Mouse (Mus musculus): ENCODE data around the gene Megf11. TPM values are rescaled to one million over a fixed set of nuclear protein-coding genes. Genes with fewer than 3 reads are reported as not detected.

Megf11 gene
- polyA plus RNA-seq, 1 experiment from 2014 or later = 20.2 TPM

GRCm38 (mm10) chr9:64739001-64739400 lies 353.6 kb downstream of the Megf11 start:
- 95% methylated on average over 2 of the region's 2 CpGs for WGBS
- Histone ChIP-seq H3K4me3 (ENCODE audit: low read length) (no peak overlapping the region), H3K4me2 (ENCODE audit: low read length) (no peak overlapping the region), H3K27ac (ENCODE audit: low read depth, low read length) (no peak overlapping the region), H3K27me3 (replicated peaks; ENCODE audit: control insufficient read depth, insufficient read depth, low read length) (no peaks in the 10 kb centered on the region), H3K36me3 (ENCODE audit: control insufficient read depth, insufficient read depth, low read length) (no peaks in the 10 kb centered on the region), H3K4me1 (ENCODE audit: control insufficient read depth, insufficient read depth, low read depth, low read length) (peaks cover 9% of the 10 kb centered on the region), H3K9ac (ENCODE audit: low read depth, low read length) (no peak overlapping the region), H3K9me3 (ENCODE audit: control insufficient read depth, low read length) (no peaks in the 10 kb centered on the region)
- ATAC-seq = no peak

DNA sequence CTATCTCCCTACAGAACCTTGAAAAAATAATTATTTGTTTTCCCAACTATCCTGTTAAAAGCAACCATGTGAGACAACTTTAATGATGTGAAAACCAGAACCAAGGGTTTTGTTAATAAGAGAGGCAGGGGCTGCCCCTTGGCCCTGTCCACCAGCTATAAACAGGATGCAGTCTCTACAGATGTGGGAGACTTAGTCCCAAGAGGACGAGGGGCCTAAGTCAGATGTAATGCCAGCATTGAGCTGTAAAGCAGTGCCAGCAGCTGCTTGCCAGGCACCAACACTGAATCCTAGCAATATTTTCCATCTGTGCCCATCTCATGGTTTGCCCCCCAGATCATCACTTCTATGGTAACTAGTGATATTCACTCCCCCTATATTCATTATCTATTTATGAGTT lies 357.0 kb downstream of the Megf11 start:
- H3K27me3 ChIP-seq (replicated peaks; ENCODE audit: control insufficient read depth, insufficient read depth, low read length) = no peaks in the 10 kb centered on the region
- H3K4me2 ChIP-seq (ENCODE audit: low read length) = no peak overlapping the region
- H3K9ac ChIP-seq (ENCODE audit: low read depth, low read length) = no peak overlapping the region
- H3K36me3 ChIP-seq (ENCODE audit: control insufficient read depth, insufficient read depth, low read length) = no peaks in the 10 kb centered on the region
- 72% methylated on average over 1 of the region's 1 CpGs for WGBS
- H3K9me3 ChIP-seq (ENCODE audit: control insufficient read depth, low read length) = no peaks in the 10 kb centered on the region
- H3K4me3 ChIP-seq (ENCODE audit: low read length) = no peak overlapping the region
- H3K27ac ChIP-seq (ENCODE audit: low read depth, low read length) = no peak overlapping the region
- no peaks in the 10 kb centered on the region for H3K4me1 ChIP-seq (ENCODE audit: control insufficient read depth, insufficient read depth, low read depth, low read length)
- ATAC-seq = no peak

DNA sequence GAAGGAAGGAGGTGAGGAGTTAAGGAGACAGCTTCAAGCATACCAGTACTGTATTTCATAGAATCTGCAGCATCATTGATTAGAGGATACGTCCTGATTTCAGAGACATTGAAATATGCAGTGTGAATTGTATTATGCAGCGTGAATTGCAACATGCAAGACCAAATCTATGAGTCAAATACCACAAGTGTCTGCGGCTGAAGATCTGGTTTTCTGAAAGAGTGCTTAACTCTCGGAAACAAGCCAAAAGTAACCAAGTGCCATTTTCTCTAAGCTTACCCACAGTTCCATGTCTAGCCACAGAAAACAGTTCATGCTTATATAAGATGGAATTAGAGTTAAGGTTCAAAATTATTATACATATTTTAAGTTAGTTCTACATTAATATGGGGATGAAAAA lies 362.3 kb downstream of the Megf11 start:
- no peaks in the 10 kb centered on the region for H3K36me3 ChIP-seq (ENCODE audit: control insufficient read depth, insufficient read depth, low read length)
- H3K27ac ChIP-seq (ENCODE audit: low read depth, low read length) = no peak overlapping the region
- no peaks in the 10 kb centered on the region for H3K9me3 ChIP-seq (ENCODE audit: control insufficient read depth, low read length)
- WGBS = 83% methylated on average over 4 of the region's 4 CpGs
- H3K4me2 ChIP-seq (ENCODE audit: low read length) = no peak overlapping the region
- H3K4me3 ChIP-seq (ENCODE audit: low read length) = no peak overlapping the region
- H3K9ac ChIP-seq (ENCODE audit: low read depth, low read length) = no peak overlapping the region
- no peak for ATAC-seq
- no peaks in the 10 kb centered on the region for H3K27me3 ChIP-seq (replicated peaks; ENCODE audit: control insufficient read depth, insufficient read depth, low read length)
- no peaks in the 10 kb centered on the region for H3K4me1 ChIP-seq (ENCODE audit: control insufficient read depth, insufficient read depth, low read depth, low read length)

DNA sequence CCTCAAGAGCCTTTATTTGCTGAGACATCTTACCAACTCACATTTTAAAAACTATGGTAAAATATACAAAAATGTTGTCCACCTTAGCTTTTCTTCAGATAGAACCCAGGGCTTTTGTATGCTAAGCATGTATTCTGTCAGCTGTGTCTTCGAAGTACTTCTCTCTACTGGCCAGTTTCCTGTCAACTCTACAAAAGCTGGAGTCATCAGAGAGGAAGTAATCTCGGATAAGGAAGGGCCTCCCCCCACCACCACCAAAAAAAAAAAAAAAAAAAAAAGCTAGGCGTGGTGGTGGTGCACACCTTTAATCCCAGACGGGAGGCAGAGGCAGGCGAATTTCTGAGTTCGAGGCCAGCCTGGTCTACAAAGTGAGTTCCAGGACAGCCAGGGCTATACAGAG lies 363.9 kb downstream of the Megf11 start:
- H3K4me3 ChIP-seq (ENCODE audit: low read length) = no peak overlapping the region
- 87% methylated on average over 6 of the region's 6 CpGs for whole genome bisulfite sequencing
- H3K4me2 ChIP-seq (ENCODE audit: low read length) = no peak overlapping the region
- no peak overlapping the region for H3K9ac ChIP-seq (ENCODE audit: low read depth, low read length)
- H3K27ac ChIP-seq (ENCODE audit: low read depth, low read length) = no peak overlapping the region
- no peaks in the 10 kb centered on the region for H3K9me3 ChIP-seq (ENCODE audit: control insufficient read depth, low read length)
- H3K4me1 ChIP-seq (ENCODE audit: control insufficient read depth, insufficient read depth, low read depth, low read length) = no peaks in the 10 kb centered on the region
- ATAC-seq = no peak
- H3K27me3 ChIP-seq (replicated peaks; ENCODE audit: control insufficient read depth, insufficient read depth, low read length) = no peaks in the 10 kb centered on the region
- no peaks in the 10 kb centered on the region for H3K36me3 ChIP-seq (ENCODE audit: control insufficient read depth, insufficient read depth, low read length)

- Histone ChIP-seq H3K36me3 (ENCODE audit: control insufficient read depth, insufficient read depth, low read length) (no peaks in the 10 kb centered on the region), H3K4me1 (ENCODE audit: control insufficient read depth, insufficient read depth, low read depth, low read length) (no peaks in the 10 kb centered on the region), H3K27ac (ENCODE audit: low read depth, low read length) (no peak overlapping the region), H3K4me3 (ENCODE audit: low read length) (no peak overlapping the region), H3K9me3 (ENCODE audit: control insufficient read depth, low read length) (no peaks in the 10 kb centered on the region), H3K27me3 (replicated peaks; ENCODE audit: control insufficient read depth, insufficient read depth, low read length) (no peaks in the 10 kb centered on the region), H3K4me2 (ENCODE audit: low read length) (no peak overlapping the region), H3K9ac (ENCODE audit: low read depth, low read length) (no peak overlapping the region)
- ATAC-seq = no peak
- 93% methylated on average over 5 of the region's 5 CpGs for WGBS
Measured at GRCm38 (mm10) chr9:64752575-64752974, 367.1 kb downstream of the Megf11 start.

- Histone ChIP-seq H3K9ac (ENCODE audit: low read depth, low read length) (no peak overlapping the region), H3K36me3 (ENCODE audit: control insufficient read depth, insufficient read depth, low read length) (no peaks in the 10 kb centered on the region), H3K27ac (ENCODE audit: low read depth, low read length) (no peak overlapping the region), H3K9me3 (ENCODE audit: control insufficient read depth, low read length) (no peaks in the 10 kb centered on the region), H3K4me3 (ENCODE audit: low read length) (no peak overlapping the region), H3K27me3 (replicated peaks; ENCODE audit: control insufficient read depth, insufficient read depth, low read length) (no peaks in the 10 kb centered on the region), H3K4me2 (ENCODE audit: low read length) (no peak overlapping the region), H3K4me1 (ENCODE audit: control insufficient read depth, insufficient read depth, low read depth, low read length) (no peaks in the 10 kb centered on the region)
- ATAC-seq = no peak
- 62% methylated on average over 14 of the region's 14 CpGs for WGBS
Measured at GRCm38 (mm10) chr9:64758052-64758451, 372.6 kb downstream of the Megf11 start.

Small RNA genes within 50 kb of the gene (microRNA-seq; reads per million reads assigned to microRNA genes)
- not detected for gene Gm47308

Other genes with a start within 250 kb of the Megf11 start
- gene Zwilch, start 212.5 kb upstream of the Megf11 start, polyA plus RNA-seq (2015; fragmentation: Nextera tagmentation; extraction: Ambion mirVana) = 6.6 and 9.4 TPM in 2 replicates
- gene Rpl4, start 212.3 kb upstream of the Megf11 start, polyA plus RNA-seq (2015; fragmentation: Nextera tagmentation; extraction: Ambion mirVana) = 580 and 585 TPM in 2 replicates
- 32.2 and 40.1 TPM in 2 replicates for gene Snapc5, start 206.4 kb upstream of the Megf11 start, polyA plus RNA-seq (2015; fragmentation: Nextera tagmentation; extraction: Ambion mirVana)
- gene Uchl4, start 150.4 kb upstream of the Megf11 start, polyA plus RNA-seq (2015; fragmentation: Nextera tagmentation; extraction: Ambion mirVana) = 2.1 and 4.3 TPM in 2 replicates
- 78.7 and 83.9 TPM in 2 replicates for gene Map2k1, start 132.0 kb upstream of the Megf11 start, polyA plus RNA-seq (2015; fragmentation: Nextera tagmentation; extraction: Ambion mirVana)
- gene Tipin, start 104.0 kb upstream of the Megf11 start, polyA plus RNA-seq (2015; fragmentation: Nextera tagmentation; extraction: Ambion mirVana) = 68.3 and 68.7 TPM in 2 replicates
- gene Dis3l, start 44.3 kb upstream of the Megf11 start, polyA plus RNA-seq (2015; fragmentation: Nextera tagmentation; extraction: Ambion mirVana) = 20.0 and 22.7 TPM in 2 replicates

Data from hindbrain, embryonic 16.5 days (tissue).